Mouse (Mus musculus): Measurements from ENCODE around the gene Mgat4b.

GRCm38 (mm10) chr11:50266997-50267396 is 56.3 kb downstream of the Mgat4b start:
- TF ChIP-seq CTCF (IDR thresholded peaks at IDR 0.05; ENCODE audit: insufficient read depth, low read depth, low read length): no peak
- TF ChIP-seq POLR2A (IDR thresholded peaks at IDR 0.05; ENCODE audit: insufficient read depth, low read depth, low read length): no peak

Measured in olfactory bulb, adult 2 months (tissue).